Mouse (Mus musculus): ENCODE results near the gene Slc25a15. TPM values are rescaled to one million over a fixed set of nuclear protein-coding genes. Genes with fewer than 3 reads are reported as not detected.

Slc25a15 gene
- polyA plus RNA-seq (2016; fragmentation: Nextera tagmentation; extraction: Ambion mirVana) = 16.1 and 16.8 TPM in 2 replicates

DNA sequence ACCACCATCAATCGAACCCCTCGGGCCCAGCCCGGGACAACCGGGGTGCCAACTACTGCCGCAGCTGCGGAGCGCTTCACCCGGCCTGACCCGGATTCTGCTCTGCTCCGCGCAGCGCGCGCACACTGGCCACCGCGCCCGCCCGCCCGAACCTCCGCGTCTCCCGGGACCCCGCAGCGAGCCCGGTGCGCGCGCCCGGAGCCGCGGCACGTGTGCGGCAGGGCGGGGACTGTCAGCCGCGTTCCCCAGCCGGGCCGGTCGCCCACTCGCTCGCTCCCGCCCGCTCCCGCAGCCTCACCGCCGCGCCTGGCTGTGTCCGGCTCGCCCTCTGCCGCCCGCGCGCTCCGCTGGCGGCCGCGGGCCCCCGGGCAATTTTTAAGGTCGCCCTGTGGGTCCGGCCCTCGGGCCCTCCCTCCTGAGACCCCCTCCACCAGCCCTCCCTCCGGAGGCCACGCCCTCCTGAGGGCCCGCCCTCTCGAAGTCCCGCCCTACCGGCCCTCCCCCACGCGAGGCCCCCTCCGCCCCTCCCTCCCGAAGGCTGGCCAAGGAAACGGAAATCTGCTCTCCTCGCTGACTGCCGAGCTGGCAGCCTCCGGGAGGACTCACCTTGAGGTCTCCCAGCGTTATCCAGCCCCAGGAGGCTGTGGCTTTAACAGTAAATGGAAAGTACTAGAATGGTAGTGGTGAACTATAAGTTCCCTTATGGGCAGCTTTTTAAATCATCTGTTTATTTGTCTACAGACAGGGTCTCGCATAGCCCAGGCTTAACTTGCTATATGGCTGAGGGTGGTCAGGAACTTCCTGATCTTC lies at the start of gene Slc25a15:
Gene Slc25a15 (minus strand): TSS at position 456 of the 810 bp plus-strand sequence.
- peak within 1 kb of the TSS; percentile 67 for H3K4me3 ChIP-seq
- peak within 1 kb of the TSS; percentile 63 for H3K4me2 ChIP-seq (replicated peaks)
- under 1% methylated on average over 65 of the region's 77 CpGs for WGBS
- no peaks in the 10 kb centered on the region for H3K27me3 ChIP-seq
- peak within 1 kb of the TSS; percentile 54 for H3K9ac ChIP-seq
- peak within 1 kb of the TSS; percentile 47 for H3K27ac ChIP-seq
- H3K9me3 ChIP-seq = no peaks in the 10 kb centered on the region
- no peaks in the 10 kb centered on the region for H3K36me3 ChIP-seq
- ATAC-seq (ENCODE audit: insufficient number of reproducible peaks, insufficient read depth, low FRiP score, low TSS enrichment) = peak; percentile 86
- peaks cover 11% of the 10 kb centered on the region; the same call in 1 of the 2 replicates for H3K4me1 ChIP-seq

DNA sequence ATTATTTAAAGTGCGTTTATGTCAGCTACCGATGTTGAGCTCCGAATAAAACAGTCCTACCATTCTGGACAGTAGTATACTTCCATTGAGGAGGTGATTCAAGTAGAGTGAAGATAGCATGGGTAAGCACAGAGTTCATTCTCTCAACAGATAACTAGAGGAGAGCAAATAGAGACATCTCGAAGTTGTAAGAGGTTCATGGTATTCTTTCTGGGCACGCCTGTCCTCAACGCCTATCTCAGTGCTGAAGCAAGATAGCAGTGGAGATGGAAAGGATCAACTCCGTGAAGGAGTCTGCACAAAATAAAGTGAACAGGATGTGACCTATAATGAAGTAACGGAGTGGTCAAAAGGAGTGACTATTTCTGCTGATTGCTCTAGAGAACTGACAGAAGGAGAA lies 13.6 kb upstream of the Slc25a15 start:
- no peaks in the 10 kb centered on the region for H3K9me3 ChIP-seq
- peak overlapping the region; percentile 91 for H3K4me3 ChIP-seq
- no peak overlapping the region for H3K27ac ChIP-seq
- H3K4me1 ChIP-seq = peaks cover 6% of the 10 kb centered on the region; the same call in 1 of the 2 replicates
- peak overlapping the region; percentile 74 for H3K4me2 ChIP-seq (replicated peaks)
- H3K27me3 ChIP-seq = no peaks in the 10 kb centered on the region
- 26% methylated on average over 8 of the region's 8 CpGs for WGBS
- H3K36me3 ChIP-seq = peaks cover 6% of the 10 kb centered on the region; the same call in 1 of the 2 replicates
- peak overlapping the region; percentile 90 for H3K9ac ChIP-seq
- ATAC-seq (ENCODE audit: insufficient number of reproducible peaks, insufficient read depth, low FRiP score, low TSS enrichment) = no peak

DNA sequence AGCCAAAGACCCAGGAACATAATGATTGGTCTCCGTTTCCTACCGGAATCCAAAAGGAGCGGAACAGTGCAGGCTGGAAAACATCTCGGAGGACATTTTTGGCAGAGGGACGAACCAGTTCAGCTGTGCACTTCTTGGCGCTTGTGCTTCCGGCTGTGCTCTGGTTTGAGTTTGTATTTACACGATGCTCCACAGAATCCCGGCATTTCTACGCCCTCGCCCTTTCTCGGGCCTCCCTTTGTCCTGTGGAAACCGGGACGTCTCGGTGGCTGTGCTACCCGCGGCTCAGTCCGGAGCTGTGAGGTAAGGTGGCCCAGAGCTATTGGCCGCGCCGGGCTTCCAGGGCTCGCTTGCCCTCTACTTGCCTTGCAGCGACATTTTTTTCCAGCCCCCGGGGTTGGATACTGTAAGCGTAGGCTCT lies 12.9 kb upstream of the Slc25a15 start, which contains the start of gene Mrps31:
Gene Mrps31 (plus strand): TSS at position 80 of the 421 bp plus-strand sequence.
- under 1% methylated on average over 25 of the region's 25 CpGs for WGBS
- H3K27ac ChIP-seq = peak within 1 kb of the TSS; percentile 69
- peak within 1 kb of the TSS; percentile 90 for H3K9ac ChIP-seq
- peak; percentile 79 for ATAC-seq (ENCODE audit: insufficient number of reproducible peaks, insufficient read depth, low FRiP score, low TSS enrichment)
- peak within 1 kb of the TSS; percentile 74 for H3K4me2 ChIP-seq (replicated peaks)
- peaks cover 4% of the 10 kb centered on the region; the same call in 1 of the 2 replicates for H3K36me3 ChIP-seq
- no peaks in the 10 kb centered on the region for H3K27me3 ChIP-seq
- no peaks in the 10 kb centered on the region for H3K9me3 ChIP-seq
- H3K4me1 ChIP-seq = peaks cover 6% of the 10 kb centered on the region; the same call in 1 of the 2 replicates
- H3K4me3 ChIP-seq = peak within 1 kb of the TSS; percentile 91

DNA sequence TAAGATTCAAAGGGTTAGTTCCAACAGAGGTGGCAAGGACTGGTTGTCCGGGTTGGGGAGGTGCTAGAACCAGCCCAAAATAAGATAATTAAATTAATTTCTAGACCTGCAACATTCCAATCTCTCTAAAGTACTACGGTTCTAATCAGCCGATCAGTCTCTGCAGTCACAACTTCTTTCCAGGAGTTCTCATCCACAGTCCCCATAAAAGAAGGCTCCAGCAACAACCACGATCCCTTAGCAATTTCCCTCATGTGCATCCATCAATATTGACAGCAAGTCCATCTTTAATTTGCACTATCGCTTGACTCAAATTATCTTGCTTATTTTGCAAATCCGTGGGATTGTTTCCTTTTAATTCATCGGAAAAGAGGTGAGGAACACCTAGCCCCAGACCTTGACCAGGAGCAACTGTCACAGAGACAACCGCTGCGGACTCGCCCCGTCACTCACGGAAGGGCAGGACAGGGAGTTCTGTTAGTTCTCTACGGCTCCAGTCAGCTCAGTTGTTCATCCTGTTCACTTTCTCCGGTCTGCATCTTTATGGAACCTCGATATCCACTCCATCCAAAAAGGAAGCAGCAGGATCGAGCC lies 12.4 kb upstream of the Slc25a15 start:
- H3K4me3 ChIP-seq = peak overlapping the region; percentile 91
- ATAC-seq (ENCODE audit: insufficient number of reproducible peaks, insufficient read depth, low FRiP score, low TSS enrichment) = no peak
- H3K27ac ChIP-seq = no peak overlapping the region; the same call in 1 of the 2 replicates
- WGBS = 19% methylated on average over 16 of the region's 16 CpGs
- H3K4me2 ChIP-seq (replicated peaks) = peak overlapping the region; percentile 74
- H3K9ac ChIP-seq = peak overlapping the region; percentile 90
- no peaks in the 10 kb centered on the region for H3K36me3 ChIP-seq
- H3K4me1 ChIP-seq = peaks cover 6% of the 10 kb centered on the region; the same call in 1 of the 2 replicates
- H3K9me3 ChIP-seq = no peaks in the 10 kb centered on the region
- no peaks in the 10 kb centered on the region for H3K27me3 ChIP-seq

DNA sequence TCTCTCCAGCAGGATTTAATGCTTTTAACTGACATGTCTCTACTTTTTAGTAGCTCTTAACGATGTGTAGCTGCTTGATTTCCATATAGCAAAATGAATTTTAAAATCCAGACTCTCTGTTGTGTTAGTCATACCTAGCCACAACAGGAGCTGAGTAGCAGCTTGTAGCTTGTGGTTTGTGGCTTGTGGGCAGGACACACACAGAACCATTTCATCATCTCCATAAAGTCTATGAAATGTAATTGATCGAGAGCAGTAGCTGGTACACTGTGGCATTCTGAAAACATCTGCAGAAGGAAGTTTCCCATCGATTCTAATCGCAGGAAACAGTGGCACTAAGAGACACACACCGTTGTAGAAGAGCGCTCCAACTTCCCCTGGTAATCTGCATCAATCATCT lies 7.3 kb upstream of the Slc25a15 start:
- no peaks in the 10 kb centered on the region for H3K36me3 ChIP-seq
- WGBS = 72% methylated on average over 6 of the region's 6 CpGs
- no peak overlapping the region for H3K4me3 ChIP-seq
- no peak overlapping the region for H3K4me2 ChIP-seq (replicated peaks)
- no peak for ATAC-seq (ENCODE audit: insufficient number of reproducible peaks, insufficient read depth, low FRiP score, low TSS enrichment)
- H3K27ac ChIP-seq = no peak overlapping the region
- H3K27me3 ChIP-seq = no peaks in the 10 kb centered on the region
- no peaks in the 10 kb centered on the region for H3K9me3 ChIP-seq
- H3K9ac ChIP-seq = no peak overlapping the region
- H3K4me1 ChIP-seq = no peaks in the 10 kb centered on the region

DNA sequence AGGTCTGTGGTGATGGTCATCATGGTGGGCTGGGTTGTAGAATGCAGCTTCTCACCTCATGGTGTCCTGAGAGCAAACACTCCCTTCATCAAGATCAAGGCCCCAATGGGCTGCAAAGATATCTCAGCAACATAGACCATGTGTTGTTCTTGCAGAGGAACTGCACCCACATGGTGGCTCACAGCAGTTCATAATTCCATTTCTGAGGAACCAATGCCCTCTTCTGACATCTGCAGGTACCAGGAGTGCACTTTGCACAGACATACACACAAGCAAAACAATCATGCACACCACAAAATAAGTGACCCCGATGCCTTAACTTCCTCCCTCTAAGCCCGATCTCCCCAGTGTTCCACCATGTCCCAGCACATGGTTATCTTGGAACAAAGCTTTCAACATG lies 4.8 kb upstream of the Slc25a15 start:
- Histone ChIP-seq H3K27ac (no peak overlapping the region), H3K27me3 (no peaks in the 10 kb centered on the region), H3K4me2 (replicated peaks) (no peak overlapping the region), H3K9me3 (no peaks in the 10 kb centered on the region), H3K4me1 (peaks cover 3% of the 10 kb centered on the region; the same call in 1 of the 2 replicates), H3K4me3 (no peak overlapping the region), H3K36me3 (no peaks in the 10 kb centered on the region), H3K9ac (no peak overlapping the region)
- ATAC-seq (ENCODE audit: insufficient number of reproducible peaks, insufficient read depth, low FRiP score, low TSS enrichment) = no peak
- WGBS = 91% methylated on average over 2 of the region's 2 CpGs

DNA sequence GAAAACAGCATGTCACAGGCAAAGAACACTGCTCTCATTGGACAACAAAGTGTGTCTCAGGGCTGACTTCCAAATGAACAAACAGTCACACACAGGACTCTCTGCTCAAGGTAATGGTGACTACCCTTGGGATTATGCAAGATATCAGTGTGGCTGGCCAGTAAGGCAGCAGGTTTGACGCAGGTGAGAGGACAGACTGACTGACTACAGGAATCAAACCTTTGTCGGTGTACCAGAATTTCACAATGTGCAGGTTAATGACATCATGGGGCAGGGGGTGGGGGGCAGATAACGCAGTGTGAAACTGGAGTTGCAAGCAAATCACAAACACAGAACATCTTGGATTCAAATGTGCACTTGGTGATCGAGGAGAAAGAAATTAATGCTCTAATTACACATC lies 2.2 kb upstream of the Slc25a15 start:
- no peak overlapping the region for H3K27ac ChIP-seq
- peaks cover 11% of the 10 kb centered on the region; the same call in 1 of the 2 replicates for H3K4me1 ChIP-seq
- H3K4me3 ChIP-seq = no peak overlapping the region
- WGBS = 86% methylated on average over 4 of the region's 4 CpGs
- H3K27me3 ChIP-seq = no peaks in the 10 kb centered on the region
- no peaks in the 10 kb centered on the region for H3K9me3 ChIP-seq
- no peak overlapping the region for H3K4me2 ChIP-seq (replicated peaks)
- H3K9ac ChIP-seq = no peak overlapping the region
- ATAC-seq (ENCODE audit: insufficient number of reproducible peaks, insufficient read depth, low FRiP score, low TSS enrichment) = no peak
- H3K36me3 ChIP-seq = no peaks in the 10 kb centered on the region

DNA sequence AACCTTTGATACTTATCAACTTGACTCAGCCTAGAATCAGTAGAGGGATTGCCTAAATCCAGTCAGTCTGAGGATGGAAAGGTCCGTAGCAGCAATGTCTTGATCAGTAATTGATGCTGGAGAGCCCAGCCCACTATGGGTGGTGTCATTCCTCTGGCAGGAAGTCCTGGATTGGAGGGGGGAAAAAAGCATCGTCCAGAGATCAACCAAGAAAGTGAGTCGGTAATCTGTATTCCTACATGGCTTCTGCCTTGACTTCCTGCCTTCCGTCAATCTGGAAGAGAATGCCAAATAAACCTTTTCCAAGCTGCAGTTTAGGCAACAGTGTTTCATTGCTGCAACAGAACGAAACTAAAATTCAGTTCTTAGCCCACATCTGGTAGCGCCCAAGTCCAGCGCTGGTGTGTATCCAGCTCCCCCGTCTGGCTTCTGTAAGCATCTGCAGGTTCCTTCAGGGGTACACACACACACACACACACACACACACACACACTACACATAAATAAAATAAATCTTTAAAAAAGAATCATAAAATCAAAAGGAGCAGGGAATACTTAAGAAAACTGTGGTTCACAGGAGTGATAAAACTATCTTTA lies 986 bp upstream of the Slc25a15 start:
- 85% methylated on average over 8 of the region's 8 CpGs for WGBS

DNA sequence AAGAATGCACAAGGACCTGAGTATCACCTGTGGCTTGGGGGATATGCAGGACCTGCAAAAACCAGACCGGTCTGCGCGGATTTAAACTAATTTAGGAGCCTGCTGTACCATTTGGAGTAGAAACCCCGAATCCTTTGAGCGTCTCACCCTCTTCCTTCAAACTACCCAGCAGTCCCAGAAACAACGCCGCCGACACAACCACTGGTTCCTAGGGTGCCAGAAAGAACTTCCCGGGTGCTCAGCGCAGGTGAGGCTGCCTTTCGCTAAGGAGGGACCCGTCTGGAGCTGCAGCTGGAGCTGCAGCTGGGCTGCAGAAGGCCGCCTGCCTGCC lies 621 bp downstream of the Slc25a15 start:
- peak overlapping the region; percentile 54 for H3K9ac ChIP-seq
- ATAC-seq (ENCODE audit: insufficient number of reproducible peaks, insufficient read depth, low FRiP score, low TSS enrichment) = no peak
- WGBS = under 1% methylated on average over 13 of the region's 13 CpGs

More for the DNA sequence above, 986 bp upstream of the Slc25a15 start:
- no peaks in the 10 kb centered on the region for H3K36me3 ChIP-seq
- peak overlapping the region; percentile 54; the same call in 1 of the 2 replicates for H3K9ac ChIP-seq
- H3K27me3 ChIP-seq = no peaks in the 10 kb centered on the region
- peak overlapping the region; percentile 47; the same call in 1 of the 2 replicates for H3K27ac ChIP-seq
- no peaks in the 10 kb centered on the region for H3K9me3 ChIP-seq
- ATAC-seq (ENCODE audit: insufficient number of reproducible peaks, insufficient read depth, low FRiP score, low TSS enrichment) = no peak
- peak overlapping the region; percentile 63 for H3K4me2 ChIP-seq (replicated peaks)
- H3K4me1 ChIP-seq = peaks cover 11% of the 10 kb centered on the region; the same call in 1 of the 2 replicates
- H3K4me3 ChIP-seq = peak overlapping the region; percentile 67

DNA sequence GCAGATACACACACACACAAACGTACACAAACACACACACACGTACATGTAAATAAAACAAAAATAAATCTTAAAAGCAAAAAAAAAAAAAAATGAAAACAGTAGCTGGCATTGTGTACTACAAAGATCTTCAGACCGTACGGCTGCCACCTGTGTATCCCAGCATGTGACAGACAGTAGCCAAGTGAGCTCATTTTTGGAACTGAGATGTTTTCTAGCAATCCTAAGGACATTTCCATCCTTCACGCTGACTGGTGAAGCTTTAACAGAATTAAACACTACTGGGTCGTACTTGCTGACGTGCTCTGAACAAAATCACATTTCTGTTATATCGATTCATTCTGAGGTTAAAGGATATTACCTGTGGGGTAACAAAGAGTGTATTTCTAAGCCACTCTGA lies 3.1 kb downstream of the Slc25a15 start:
- H3K27me3 ChIP-seq = no peaks in the 10 kb centered on the region
- peaks cover 7% of the 10 kb centered on the region; the same call in 1 of the 2 replicates for H3K36me3 ChIP-seq
- H3K4me3 ChIP-seq = no peak overlapping the region
- H3K9me3 ChIP-seq = no peaks in the 10 kb centered on the region
- no peak overlapping the region for H3K4me2 ChIP-seq (replicated peaks)
- 94% methylated on average over 8 of the region's 8 CpGs for WGBS
- ATAC-seq (ENCODE audit: insufficient number of reproducible peaks, insufficient read depth, low FRiP score, low TSS enrichment) = no peak
- H3K27ac ChIP-seq = no peak overlapping the region
- H3K9ac ChIP-seq = no peak overlapping the region
- H3K4me1 ChIP-seq = peaks cover 11% of the 10 kb centered on the region; the same call in 1 of the 2 replicates

More for the DNA sequence above, 621 bp downstream of the Slc25a15 start:
- peaks cover 11% of the 10 kb centered on the region; the same call in 1 of the 2 replicates for H3K4me1 ChIP-seq
- H3K9me3 ChIP-seq = no peaks in the 10 kb centered on the region
- peak overlapping the region; percentile 63 for H3K4me2 ChIP-seq (replicated peaks)
- peak overlapping the region; percentile 32; the same call in 1 of the 2 replicates for H3K27ac ChIP-seq
- peak overlapping the region; percentile 67 for H3K4me3 ChIP-seq
- no peaks in the 10 kb centered on the region for H3K36me3 ChIP-seq
- H3K27me3 ChIP-seq = no peaks in the 10 kb centered on the region

DNA sequence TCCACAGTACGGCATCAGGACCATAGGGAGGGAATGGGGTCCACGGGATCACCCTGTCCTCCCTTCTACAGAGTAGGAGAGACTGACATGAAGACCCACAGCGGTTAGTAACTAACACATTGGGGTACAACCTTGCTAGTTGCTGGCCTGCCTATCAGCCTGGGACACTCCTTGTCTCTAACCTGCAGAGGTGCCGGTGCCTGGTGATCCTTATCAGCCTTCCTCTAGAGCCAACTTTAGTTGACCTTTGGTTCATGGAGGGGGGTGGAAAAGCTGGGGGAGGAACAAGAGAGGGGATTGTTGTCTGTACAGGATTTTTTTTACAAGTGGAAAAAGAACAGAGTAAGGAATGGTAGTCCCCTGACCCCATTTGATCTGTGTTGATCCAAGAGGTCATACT lies 3.9 kb downstream of the Slc25a15 start:
- no peak overlapping the region for H3K27ac ChIP-seq

More for the DNA sequence above, 3.9 kb downstream of the Slc25a15 start:
- Histone ChIP-seq H3K9me3 (no peaks in the 10 kb centered on the region), H3K4me3 (no peak overlapping the region), H3K27me3 (no peaks in the 10 kb centered on the region), H3K4me2 (replicated peaks) (no peak overlapping the region), H3K4me1 (peaks cover 11% of the 10 kb centered on the region; the same call in 1 of the 2 replicates), H3K36me3 (peaks cover 14% of the 10 kb centered on the region), H3K9ac (no peak overlapping the region)
- ATAC-seq (ENCODE audit: insufficient number of reproducible peaks, insufficient read depth, low FRiP score, low TSS enrichment) = no peak
- 69% methylated on average over 4 of the region's 4 CpGs for WGBS

Data from embryonic facial prominence, embryonic 12.5 days (tissue).